Mouse (Mus musculus): ENCODE measurements at regions not wholly inside any gene's neighbourhood (a gene's known extent, or its start where the extent isn't known, plus 50 kb on each side); places are given as distances from the start of the nearest gene placed in this dataset.

DNA sequence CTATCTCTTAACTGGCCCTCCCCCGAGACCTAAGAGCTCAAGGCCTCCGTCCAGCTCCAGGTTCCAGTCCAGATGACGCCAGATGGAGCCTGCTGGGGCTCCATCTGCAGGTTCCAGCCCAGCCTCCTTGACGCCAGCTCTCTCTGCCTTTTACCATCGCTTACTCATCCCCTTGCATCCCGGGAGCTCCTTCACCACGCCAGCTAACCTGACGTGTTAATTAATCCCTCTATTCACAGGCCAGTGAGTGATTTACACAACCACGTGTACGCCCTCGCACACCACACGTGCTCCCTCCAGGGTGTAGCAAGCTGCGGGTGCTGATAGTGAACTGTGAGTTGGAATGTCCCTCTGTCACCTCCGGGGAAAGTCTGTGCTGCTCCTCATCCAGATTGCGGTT is 61.2 kb downstream of the Lsm3 start:
- TF ChIP-seq POLR2A (IDR thresholded peaks at IDR 0.05; ENCODE audit: borderline replicate concordance, extremely low read depth, low read depth, low read length) = no peak
- no peak for TF ChIP-seq CTCF (IDR thresholded peaks at IDR 0.05; ENCODE audit: insufficient read depth, low read length)

All from lung, adult 2 months (tissue).